Mouse (Mus musculus) large intestine, adult 2 months (tissue): Measurements from ENCODE around the gene Rwdd2a. TPM values are rescaled to one million over a fixed set of nuclear protein-coding genes. Genes with fewer than 3 reads are reported as not detected.

ENCODE experiments used
- DNase-seq: peaks from one replicate; pipeline ENCODE4 v3.0.0-alpha.2; 2012; ENCODE audit warnings: low read depth, low spot score
- WGBS: fragments of 180-500 bp; shearing (Covaris S2); methylation state at CpG from one replicate; pipeline ENCODE4 v1.1.7; 2018; 5-methylcytosine and 5-hydroxymethylcytosine counted together
- polyA plus RNA-seq: library from polyadenylated mRNA; depleted of rRNA; stranded (reverse); fragments of >200 nt; gene quantifications from 2 replicates; pipeline ENCODE4 v1.2.3, GENCODE M21; 2012; rRNA removed

The Rwdd2a gene
- polyA plus RNA-seq, result 1.3 and 2.0 TPM in 2 replicates

GRCm38 (mm10) chr9:86571540-86572135 lies at the start of gene Rwdd2a, which contains the start of gene Pgm3:
Rwdd2a (plus strand) TSS chr9:86571991.
Pgm3 (minus strand) TSS chr9:86571842.
- peak; percentile 70 for DNase-seq
- under 1% methylated on average over 59 of the region's 59 CpGs for WGBS

- DNase-seq, result no peak
Observed at GRCm38 (mm10) chr9:86522335-86522734, 49.5 kb upstream of the Rwdd2a start.

DNA sequence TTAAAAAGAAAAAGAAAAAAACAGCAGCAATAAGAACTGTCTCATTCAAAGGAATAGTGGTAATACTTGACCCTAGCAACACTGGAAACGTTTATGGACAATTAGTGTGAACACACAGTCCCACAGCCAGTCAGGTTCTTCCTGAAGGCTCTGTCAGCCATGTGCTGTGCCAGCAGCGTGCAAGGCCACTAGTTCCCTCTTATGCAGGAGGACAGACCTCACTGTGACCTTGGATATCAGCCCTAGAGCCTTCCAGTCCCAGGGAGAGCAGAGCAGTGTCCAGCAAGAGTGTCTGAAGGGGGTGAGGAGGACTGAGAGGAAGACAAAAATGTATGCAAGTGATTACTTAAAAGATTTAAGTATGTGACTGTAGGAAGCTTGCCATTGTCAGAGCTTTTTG lies 46.2 kb upstream of the Rwdd2a start:
- DNase-seq, result no peak
- WGBS, result 51% methylated on average over 2 of the region's 2 CpGs

DNA sequence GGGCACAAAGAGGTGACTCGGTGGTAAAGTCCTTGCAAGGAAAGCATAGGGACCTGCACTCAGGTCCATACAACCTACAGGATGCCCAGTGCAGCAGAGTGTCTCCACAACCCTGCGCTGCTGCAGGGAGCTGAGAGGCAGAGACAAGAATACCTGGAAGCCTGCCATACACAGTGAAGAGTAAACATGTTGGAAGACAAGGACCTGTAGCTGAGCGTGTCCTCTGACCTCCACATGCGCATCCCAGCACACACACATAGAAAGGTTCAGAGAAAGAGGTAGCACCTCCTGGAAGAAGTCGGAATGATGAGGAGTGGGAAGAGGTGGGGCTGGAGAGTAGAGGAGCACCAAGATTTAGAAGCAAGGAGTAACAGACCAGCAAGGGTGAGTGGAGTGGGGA lies 37.7 kb upstream of the Rwdd2a start:
- 78% methylated on average over 5 of the region's 5 CpGs for WGBS
- DNase-seq, result no peak

- WGBS, result 92% methylated on average over 3 of the region's 3 CpGs
- DNase-seq, result no peak
Observed at GRCm38 (mm10) chr9:86543451-86543850, 28.3 kb upstream of the Rwdd2a start.

DNA sequence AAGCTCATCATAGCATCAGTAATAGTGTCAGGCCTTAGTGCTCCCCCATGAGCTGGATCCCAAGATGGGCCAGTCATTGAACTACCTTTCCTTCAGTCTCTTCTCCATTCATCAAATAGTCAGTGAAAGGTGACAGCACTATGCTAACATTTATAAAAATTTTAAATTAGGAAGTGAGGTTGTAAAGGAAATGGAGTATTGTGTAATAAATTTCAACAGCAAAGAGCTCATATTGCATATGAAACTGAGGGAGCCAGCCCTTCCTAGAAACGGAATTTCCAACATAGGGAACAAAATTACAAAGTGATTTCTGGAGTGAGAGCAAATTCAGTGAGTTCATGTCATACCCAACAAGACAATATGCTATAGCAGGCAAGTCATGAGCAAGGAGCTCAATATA lies 27.2 kb upstream of the Rwdd2a start:
- 45% methylated on average over 1 of the region's 1 CpGs for WGBS
- DNase-seq, result no peak

GRCm38 (mm10) chr9:86549637-86550162 lies 22.1 kb upstream of the Rwdd2a start:
- 83% methylated on average over 5 of the region's 5 CpGs for WGBS

GRCm38 (mm10) chr9:86550717-86551116 lies 21.1 kb upstream of the Rwdd2a start:
- WGBS, result 90% methylated on average over 3 of the region's 3 CpGs
- no peak for DNase-seq

More at GRCm38 (mm10) chr9:86549637-86550162, 22.1 kb upstream of the Rwdd2a start:
- no peak for DNase-seq

DNA sequence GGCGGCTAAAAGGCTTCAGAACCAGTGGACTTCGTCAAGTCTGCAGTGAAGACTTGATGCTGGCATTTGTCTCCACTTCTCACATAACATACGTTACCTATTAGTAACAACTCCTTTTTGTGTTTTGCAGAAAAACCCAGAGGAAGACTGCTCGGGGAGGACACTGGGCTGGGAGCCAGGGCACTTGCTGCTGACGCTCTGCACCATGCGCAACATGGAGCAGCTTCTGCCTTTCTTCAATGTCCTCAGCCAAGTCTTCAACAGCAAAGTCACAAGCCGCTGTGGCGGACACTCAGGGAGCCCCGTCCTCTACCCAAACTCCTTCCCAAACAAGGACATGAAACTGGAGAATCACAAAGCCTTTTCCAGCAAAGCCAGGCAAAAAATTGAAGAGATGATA lies 17.9 kb upstream of the Rwdd2a start:
- 82% methylated on average over 9 of the region's 9 CpGs for WGBS

DNA sequence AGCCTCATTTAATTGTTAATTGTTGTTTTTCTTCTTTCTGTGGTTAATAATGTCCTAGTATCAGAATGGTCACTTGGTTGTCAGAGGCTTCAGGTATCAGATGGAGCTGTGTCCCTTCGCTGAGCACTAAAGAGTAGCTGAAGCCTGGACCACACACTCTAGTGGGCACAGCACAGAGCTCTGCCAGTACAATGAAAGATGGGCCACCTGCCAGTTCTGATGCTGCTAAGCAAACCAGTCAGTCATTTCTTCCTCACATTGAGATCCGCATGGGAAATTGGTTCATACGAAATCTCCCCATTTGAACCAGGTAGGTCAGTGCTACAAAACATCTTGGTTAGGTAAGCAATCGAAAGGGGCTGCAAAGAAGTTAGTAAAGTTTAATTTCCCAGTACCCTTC lies 17.1 kb upstream of the Rwdd2a start:
- WGBS, result 92% methylated on average over 4 of the region's 4 CpGs
- DNase-seq, result no peak

More for the DNA sequence above, 17.9 kb upstream of the Rwdd2a start:
- DNase-seq, result no peak

GRCm38 (mm10) chr9:86560543-86560942 lies 11.2 kb upstream of the Rwdd2a start:
- 66% methylated on average over 3 of the region's 3 CpGs for WGBS
- DNase-seq, result no peak

GRCm38 (mm10) chr9:86569314-86569910 lies 2.4 kb upstream of the Rwdd2a start:
- WGBS, result 30% methylated on average over 3 of the region's 3 CpGs
- DNase-seq, result peak; percentile 71

DNA sequence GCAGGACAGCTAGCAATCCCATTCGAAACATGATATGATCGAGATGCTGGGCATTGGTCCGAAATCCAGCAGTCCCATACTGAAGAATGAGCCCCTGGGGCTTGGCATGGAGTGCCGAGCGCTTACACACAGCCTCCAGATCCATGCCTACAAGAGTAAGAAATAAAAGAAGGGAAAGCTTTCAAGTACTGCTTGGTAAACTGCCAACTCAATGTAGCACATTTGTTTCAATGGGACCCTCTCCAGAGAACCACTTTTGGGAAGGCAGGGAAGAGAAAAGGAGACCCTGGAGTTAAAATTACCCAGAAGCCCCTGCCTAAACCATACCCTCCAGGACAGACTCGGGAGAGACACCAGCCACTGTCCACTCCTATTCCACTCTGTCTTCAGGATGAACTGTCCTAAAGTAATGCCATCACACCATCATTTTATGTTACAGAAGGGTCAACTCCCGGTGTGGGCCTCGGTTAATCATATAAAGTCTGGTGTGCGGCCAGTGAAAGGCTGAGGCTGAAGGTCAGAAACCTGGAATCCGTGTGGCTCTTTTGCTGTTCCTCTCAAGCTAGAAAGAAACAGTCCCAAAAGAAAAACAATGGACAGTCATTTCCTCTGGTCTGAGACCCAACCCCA lies 1.4 kb upstream of the Rwdd2a start:
- no peak for DNase-seq
- 56% methylated on average over 10 of the region's 10 CpGs for WGBS

DNA sequence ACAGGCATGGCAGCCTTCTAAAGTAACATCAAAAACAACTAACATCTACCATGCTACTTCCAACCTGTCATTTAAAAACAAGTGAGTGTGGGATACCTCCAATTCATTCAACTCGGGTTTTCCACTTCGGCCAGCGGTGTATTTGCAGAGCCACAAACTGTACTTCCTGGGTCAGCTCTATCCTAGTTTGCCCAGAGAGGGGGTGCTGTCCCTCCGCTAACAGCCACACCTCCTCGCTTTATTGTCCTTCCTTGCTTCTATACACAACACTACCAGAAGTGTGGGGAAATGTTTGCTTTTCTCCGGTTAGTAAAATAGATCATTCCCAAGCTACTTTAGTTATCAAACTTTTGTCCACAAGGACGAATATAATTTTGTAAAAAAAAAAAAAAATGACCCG lies 845 bp upstream of the Rwdd2a start:
- DNase-seq, result peak; percentile 48
- WGBS, result 5% methylated on average over 8 of the region's 8 CpGs

DNA sequence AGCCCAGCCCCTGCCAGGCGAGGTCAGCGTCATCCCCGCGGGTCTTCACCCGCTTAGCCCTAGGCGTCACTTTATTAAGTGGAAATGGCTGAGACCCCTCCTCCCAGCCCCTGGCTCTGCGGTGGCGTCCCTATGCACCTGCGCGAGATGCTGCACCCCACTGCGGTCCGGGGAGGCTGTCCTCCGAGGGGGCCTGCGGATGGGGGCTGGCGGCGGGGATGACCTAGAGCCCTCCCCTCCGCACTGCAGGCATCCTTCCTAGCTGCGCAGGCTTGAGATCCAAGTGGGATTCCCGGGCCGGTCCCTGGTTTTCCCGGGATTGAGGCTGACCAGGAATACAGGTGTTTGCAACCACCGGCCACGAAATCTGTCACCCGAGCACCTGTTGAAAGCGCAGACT lies 405 bp downstream of the Rwdd2a start:
- DNase-seq, result no peak

DNA sequence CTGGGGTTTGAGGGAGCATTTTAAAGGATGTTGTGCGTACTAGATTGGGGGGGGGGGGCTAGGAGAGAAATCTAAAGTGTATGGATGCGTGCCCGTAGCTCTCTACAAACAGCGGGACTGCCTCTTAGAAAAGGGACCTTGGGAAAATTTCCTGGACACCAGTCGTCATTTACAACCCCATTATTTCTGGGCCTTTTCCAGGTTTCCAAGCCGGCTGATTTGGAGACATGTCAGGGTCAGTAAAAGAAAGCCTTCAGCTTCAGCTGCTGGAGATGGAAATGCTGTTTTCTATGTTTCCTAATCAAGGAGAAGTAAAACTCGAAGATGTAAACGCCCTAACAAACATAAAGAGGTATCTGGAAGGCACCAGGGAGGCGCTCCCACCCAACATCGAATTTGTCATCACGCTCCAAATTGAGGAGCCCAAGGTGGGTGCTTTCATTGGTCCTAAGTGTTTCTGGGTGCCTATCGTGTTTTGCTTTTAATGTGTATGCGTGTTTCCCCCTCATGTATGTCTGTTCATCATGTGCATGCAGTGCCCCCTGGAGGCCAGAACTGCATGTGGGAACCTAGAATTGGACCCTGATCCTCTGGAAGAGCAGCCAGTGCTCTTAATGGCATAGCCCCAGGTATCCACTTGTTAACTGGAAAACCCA lies 973 bp downstream of the Rwdd2a start:
- peak; percentile 73 for DNase-seq
- 6% methylated on average over 13 of the region's 13 CpGs for WGBS

More for the DNA sequence above, 405 bp downstream of the Rwdd2a start:
- WGBS, result 1% methylated on average over 25 of the region's 25 CpGs

- WGBS, result 75% methylated on average over 20 of the region's 20 CpGs
Observed at GRCm38 (mm10) chr9:86573616-86574303, 2.0 kb downstream of the Rwdd2a start.

DNA sequence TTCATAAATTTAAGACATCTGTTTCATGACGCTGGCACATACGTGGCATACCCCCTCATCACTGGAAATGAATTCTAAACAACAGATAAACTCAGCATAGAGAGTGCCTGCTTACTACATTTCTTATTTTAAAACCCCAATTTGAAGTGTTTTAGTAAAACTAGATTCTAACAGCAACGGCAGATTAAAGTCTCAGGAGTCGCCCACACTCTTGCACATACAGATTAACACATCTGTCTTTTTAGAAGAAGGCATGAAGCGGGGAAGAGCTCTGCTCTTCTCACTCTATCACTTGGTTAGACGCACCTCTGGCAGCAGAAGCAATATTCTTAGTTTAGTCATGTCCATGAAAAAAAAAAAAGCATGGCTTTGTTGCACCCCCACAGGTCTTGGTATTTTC lies 3.4 kb downstream of the Rwdd2a start:
- 94% methylated on average over 6 of the region's 6 CpGs for WGBS

More at GRCm38 (mm10) chr9:86573616-86574303, 2.0 kb downstream of the Rwdd2a start:
- DNase-seq, result no peak

DNA sequence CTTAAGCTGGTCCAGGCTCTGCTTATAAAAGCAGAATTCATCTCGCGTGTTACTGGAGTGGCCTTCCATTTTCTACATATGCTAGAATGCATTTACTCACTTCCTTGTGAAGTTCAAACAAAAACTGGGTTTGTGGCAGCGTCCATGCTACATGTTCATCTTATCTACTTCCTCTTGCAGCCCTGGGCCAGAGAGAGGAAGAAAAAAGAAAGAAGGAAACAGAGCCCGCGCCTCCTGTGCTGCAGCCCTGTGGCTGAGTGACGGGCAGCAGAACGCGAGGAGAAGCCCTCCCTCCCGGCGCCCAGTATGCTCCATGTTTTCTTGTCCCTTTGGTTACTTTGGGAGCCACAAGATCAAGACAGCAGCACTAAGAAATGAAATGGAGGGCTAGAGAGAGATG lies 7.9 kb downstream of the Rwdd2a start:
- 48% methylated on average over 10 of the region's 10 CpGs for WGBS
- no peak for DNase-seq

More for the DNA sequence above, 3.4 kb downstream of the Rwdd2a start:
- no peak for DNase-seq

DNA sequence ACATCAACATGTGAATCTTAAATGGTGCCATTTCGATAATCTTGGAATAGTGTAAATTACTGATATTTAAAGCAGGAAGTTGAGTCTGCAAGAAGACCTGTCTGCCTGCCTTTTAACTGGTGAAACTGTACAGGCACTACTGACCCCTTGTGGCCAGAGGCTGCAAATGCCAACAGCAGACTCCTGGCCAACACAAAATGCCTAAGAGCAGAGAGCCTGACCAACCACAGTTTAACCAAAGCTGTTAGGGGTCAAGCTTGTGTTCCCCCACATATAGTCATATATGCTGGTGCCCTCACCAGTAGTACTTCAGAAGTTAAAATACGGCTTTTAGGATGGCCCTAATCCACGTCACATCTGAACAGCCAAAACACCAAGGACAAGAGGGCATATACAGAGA lies 11.9 kb downstream of the Rwdd2a start:
- no peak for DNase-seq
- 52% methylated on average over 3 of the region's 3 CpGs for WGBS
